Mouse (Mus musculus) left cerebral cortex, adult 18-20 months (tissue): ENCODE measurements around the gene Anp32e. TPM values are rescaled to one million over a fixed set of nuclear protein-coding genes. Genes with fewer than 3 reads are reported as not detected.
"Not testable (repeated sequence)": the region's sequence is repeated elsewhere in the genome, so short reads cannot be mapped to it uniquely, and the experiment has no call there.

Experiments used
- DNase-seq, 2 experiments: peaks; one replicate each; pipeline ENCODE4 v3.0.0; 2021 to 2022; ENCODE audit warnings: low spot score in 2 of 2, mixed read lengths in 1 of 2
- total RNA-seq, 2 experiments: library from RNA; stranded (reverse); gene quantifications; 2 replicates each; pipeline ENCODE4 v1.2.3; 2021

Anp32e gene
- total RNA-seq, 2 experiments from 2014 or later, result 95.1 to 109 TPM

- no peak for DNase-seq
Observed at GRCm38 (mm10) chr3:95903753-95904502, 25.1 kb upstream of the Anp32e start.

- no peak for DNase-seq
Observed at GRCm38 (mm10) chr3:95904568-95904967, 24.5 kb upstream of the Anp32e start, which contains the start of gene Car14. Car14 (minus strand) TSS chr3:95904691.

- peak in 1 of 2 experiments; percentile 44 for DNase-seq
Observed at GRCm38 (mm10) chr3:95905146-95905939, 23.7 kb upstream of the Anp32e start.

GRCm38 (mm10) chr3:95905940-95906492 lies 23.0 kb upstream of the Anp32e start:
- DNase-seq, result peak; percentile 51 to 52

GRCm38 (mm10) chr3:95906860-95907259 lies 22.2 kb upstream of the Anp32e start:
- DNase-seq, result peak in 1 of 2 experiments; percentile 57

- DNase-seq, result no peak
Observed at GRCm38 (mm10) chr3:95907613-95908012, 21.4 kb upstream of the Anp32e start.

- DNase-seq, result no peak
Observed at GRCm38 (mm10) chr3:95914706-95915105, 14.3 kb upstream of the Anp32e start.

GRCm38 (mm10) chr3:95916760-95917159 lies 12.3 kb upstream of the Anp32e start:
- DNase-seq, result no peak

GRCm38 (mm10) chr3:95920532-95920931 lies 8.5 kb upstream of the Anp32e start:
- DNase-seq, result not testable (repeated sequence)

GRCm38 (mm10) chr3:95923429-95923828 lies 5.6 kb upstream of the Anp32e start:
- DNase-seq, result not testable (repeated sequence)

GRCm38 (mm10) chr3:95924185-95924584 lies 4.9 kb upstream of the Anp32e start:
- DNase-seq, result no peak

GRCm38 (mm10) chr3:95925087-95925486 lies 4.0 kb upstream of the Anp32e start:
- DNase-seq, result no peak

- DNase-seq, result no peak
Observed at GRCm38 (mm10) chr3:95928261-95928657, 787 bp upstream of the Anp32e start.

- peak; percentile 14 to 36 for DNase-seq
Observed at GRCm38 (mm10) chr3:95929581-95930470, 780 bp downstream of the Anp32e start.

GRCm38 (mm10) chr3:95930471-95930789 lies 1.4 kb downstream of the Anp32e start:
- DNase-seq, result no peak

GRCm38 (mm10) chr3:95931471-95931870 lies 2.4 kb downstream of the Anp32e start:
- no peak for DNase-seq

GRCm38 (mm10) chr3:95932157-95932556 lies 3.1 kb downstream of the Anp32e start:
- DNase-seq, result no peak

GRCm38 (mm10) chr3:95932566-95932965 lies 3.5 kb downstream of the Anp32e start:
- no peak for DNase-seq

GRCm38 (mm10) chr3:95933111-95933750 lies 4.2 kb downstream of the Anp32e start:
- DNase-seq, result no peak

GRCm38 (mm10) chr3:95934448-95934847 lies 5.4 kb downstream of the Anp32e start:
- no peak for DNase-seq

- no peak for DNase-seq
Observed at GRCm38 (mm10) chr3:95938217-95938616, 9.2 kb downstream of the Anp32e start.
